Mouse (Mus musculus) c-Kit-positive CD71-positive TER-119-negative erythroid progenitor cells, embryonic 14.5 days (primary cell): ENCODE measurements at regions not wholly inside any gene's neighbourhood (a gene's known extent, or its start where the extent isn't known, plus 50 kb on each side); places are given as distances from the start of the nearest gene placed in this dataset.
"Not testable (repeated sequence)": the region's sequence is repeated elsewhere in the genome, so short reads cannot be mapped to it uniquely, and the experiment has no call there.

ENCODE experiments used
- DNase-seq: peaks from one replicate; pipeline ENCODE4 v3.0.0-alpha.2; 2013; ENCODE audit warnings: low read depth

DNA sequence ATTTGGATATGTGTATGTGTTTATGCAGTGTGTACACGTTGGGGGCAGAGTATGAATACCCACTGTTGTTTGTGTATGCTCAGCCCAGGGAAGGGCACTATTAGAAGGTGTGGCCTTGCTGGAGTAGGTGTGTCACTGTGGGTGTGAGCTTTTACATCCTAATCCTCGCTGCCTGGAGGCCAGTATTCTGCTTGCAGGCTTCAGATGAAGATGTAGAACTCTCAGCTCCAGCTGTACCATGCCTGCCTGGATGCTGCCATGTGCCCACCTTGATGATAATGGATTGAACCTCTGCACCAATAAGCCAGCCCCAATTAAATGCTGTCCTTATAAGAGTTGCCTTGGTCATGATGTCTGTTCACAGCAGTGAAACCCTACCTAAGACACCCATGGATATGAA is 155.4 kb downstream of the Enc1 start:
- DNase-seq: not testable (repeated sequence)

DNA sequence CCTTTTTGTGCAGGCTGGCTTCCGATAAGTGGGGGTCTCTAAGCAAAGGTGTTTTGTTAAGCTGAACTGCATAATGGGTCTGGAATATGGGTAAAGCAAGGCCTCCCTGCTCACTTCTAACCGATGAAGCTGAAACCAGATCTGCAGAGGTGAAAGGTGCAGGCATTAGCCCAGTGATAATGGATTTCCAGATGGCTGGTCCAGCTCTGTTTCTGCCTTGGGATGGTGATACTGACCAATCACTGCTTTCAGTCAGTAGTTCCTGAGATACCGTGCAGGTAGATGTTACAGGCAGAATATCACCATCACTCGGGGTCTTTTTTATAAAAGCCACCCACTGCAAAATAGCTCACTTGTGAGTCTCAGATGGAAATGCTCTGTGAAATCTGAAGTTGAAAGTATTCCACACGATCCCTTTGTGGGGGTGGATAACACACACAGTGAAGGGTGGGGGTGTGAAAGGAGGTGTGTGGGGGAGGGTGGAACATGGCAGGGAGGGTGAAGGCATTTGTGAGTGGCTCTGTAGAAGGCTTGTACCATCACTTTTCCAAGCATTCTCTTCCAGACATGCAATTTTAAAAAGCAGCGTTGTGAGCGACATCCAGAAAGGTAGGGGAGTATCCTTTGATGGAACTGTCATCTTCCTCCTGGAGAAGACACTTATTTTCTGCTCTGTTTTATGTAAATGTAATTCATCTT is 154.0 kb downstream of the Enc1 start:
- no peak for DNase-seq

DNA sequence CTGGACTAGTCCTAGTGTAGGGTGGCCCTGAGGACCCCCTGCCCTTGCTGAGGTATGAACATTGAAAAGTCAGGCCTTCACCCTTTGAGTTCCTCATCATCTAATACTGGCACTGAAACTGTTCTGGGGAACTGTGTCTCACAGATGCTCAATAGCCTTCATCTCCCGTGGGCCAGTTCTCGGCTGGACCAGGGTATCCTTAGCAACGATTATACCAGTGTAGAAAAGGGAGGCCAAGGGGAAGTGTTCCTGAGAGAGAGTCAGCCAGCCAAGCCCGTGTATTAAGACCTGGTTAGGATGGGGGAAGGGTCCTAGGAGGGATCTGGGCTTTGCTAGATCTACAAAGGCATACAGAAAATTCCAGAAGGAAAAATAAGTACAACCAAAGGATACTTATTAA is 153.2 kb downstream of the Enc1 start:
- DNase-seq: no peak

DNA sequence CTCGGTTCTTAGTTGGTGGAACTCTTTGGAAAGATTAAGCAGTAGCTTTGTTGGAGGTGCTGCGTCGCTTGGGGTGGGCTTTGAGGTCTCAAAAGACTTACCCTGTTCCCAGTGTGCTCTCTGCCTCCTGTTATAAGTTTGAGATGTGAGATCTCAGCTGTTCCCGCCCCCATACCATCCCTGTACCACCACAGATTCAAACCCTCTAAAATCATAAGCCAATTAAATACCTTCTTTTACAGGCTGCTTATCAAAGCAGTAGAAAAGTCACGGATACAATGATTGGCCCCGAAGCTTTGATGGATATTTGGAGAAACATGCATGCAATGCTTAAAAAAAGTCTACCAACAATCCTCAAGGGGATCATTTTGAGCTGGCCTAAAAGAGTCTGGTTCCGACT is 152.6 kb downstream of the Enc1 start:
- no peak for DNase-seq

DNA sequence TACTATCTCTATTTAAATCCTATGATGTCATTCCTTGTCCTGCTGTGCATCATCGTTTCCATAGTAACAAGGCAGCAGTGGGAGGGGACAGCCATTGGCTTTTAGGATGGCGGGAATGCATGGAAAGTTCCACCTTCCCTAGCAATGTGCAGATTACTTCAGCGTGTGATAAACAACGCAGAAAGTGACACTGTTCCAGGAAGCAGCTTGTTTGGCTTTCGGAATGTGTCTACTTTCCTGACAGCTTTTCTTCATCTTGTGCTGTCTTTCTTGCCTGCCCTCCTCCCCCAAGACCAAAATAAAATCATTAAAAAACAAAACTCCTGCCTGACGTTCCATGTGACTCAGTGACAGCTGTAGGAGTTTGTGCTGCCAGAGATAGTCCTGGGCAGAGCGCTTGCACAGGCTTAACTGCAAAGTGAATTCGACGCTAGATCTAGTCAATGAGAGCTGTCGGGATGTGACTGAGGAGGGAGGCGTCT is 149.6 kb downstream of the Enc1 start:
- no peak for DNase-seq

DNA sequence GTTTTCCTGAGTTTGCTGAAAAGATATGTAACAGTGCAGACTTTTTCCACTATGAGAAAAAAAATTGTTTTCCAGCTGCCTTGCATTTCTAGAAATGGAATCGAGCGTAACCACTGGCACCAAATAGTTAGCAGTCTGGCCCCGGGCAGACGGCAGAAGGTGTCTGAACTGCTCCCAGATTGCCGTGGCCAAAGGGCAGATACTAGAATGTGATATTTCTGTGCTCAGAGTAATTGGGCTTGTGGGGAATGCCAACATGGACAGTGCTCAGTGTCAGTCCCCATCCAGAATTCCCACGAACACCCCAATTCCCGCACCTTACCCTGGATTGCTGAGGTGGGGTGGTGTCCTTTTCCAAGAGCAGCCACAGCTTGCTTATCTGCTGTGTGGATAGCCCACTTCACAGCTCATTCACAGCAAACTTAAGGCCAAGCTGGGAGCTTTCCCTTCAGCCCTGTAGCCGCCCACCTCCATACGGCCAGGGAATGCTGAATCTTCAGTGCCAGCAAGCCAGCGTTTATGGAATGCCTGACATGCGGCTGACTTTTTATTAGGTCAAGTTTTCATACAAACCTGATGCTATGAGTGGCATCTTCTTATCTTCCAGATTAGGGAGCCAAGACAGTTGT is 148.1 kb downstream of the Enc1 start:
- no peak for DNase-seq

DNA sequence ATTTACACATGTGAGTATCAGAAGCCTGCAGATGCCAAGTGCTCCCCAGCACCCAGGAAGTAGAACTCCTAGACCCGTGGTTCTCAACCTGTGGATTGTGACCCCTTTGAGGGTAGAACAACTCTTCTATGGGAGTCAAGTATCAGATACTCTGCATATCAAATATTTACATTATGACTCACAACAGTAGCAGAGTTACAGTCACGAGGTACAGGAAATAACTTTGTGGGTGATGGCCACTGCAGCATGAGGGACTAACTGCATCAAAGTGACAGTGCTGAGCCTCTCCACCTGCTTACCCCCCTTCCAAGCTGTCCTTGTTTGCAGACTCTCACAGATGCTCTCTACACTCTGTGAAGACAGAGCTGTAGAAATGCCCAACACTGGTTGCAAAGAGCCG is 145.6 kb downstream of the Enc1 start:
- no peak for DNase-seq

DNA sequence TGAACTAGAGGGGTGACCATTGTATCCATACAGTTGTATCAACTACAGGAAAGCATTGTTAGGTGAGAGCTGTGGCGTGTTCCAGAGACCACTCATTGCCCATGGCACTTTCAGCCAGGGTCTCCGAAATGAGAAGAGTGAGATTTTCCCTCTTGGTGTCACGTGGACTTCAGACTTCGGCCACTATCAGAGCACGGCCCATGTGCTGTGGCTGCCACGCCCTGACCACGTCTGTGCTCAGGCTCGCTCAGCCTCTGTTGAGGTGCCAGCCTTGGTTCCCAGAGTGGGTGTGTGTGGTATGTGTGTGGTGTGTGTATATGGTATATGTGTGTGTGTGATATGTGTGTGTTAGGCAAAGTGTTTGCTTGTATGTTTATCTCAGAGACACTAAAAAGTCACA is 144.6 kb downstream of the Enc1 start:
- DNase-seq: no peak

DNA sequence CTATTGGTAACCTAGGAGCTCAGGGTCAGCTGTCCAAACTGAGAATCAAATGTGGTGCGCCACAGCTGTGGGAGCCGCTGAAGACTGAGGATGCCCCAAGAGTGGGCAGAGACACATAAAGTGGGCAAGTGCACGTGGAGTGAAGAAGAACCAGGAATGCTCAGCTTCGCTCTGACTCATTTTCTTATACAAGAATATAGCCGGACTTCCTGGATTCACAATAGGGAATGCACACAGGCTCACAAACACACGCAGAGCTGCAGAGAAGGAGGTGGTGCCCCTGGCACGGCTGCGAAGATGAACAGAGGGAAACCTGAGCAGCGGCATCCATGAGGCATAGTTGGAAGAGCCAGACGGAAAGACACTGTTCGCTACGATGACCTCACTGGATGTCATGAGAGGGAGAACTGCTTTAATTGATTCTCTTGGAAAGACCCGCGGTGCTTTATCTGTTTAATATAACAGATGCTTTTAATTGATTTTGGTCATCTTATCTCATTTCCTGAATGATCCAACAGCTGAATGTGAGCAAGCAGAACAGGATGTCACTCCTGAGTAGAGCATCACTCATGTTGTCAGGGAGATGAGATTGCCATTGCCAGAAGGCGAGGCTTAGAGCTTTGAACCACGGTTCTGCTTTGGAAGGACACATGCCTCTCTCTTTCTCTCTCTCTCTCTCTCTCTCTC is 143.3 kb downstream of the Enc1 start:
- no peak for DNase-seq

DNA sequence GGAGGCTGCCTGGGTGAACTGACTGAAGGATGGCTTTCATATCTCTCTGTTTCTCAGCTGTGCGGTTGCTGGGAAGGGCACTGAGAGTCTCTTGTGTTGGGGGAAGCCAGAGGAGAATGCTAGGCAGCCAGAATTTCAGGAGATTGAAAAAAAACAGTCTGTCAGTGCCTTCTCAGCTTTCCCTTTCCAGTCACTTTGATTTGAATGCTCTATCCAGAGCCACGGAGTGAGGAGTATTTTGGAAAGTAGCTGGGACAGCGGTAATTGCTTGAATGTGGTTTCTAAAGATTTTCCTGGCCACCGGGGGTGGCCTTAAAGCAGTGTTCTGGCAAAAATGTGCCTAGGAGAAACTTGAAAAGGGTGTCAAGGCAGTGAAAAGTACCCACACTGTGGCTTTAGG is 142.4 kb downstream of the Enc1 start:
- DNase-seq: no peak

DNA sequence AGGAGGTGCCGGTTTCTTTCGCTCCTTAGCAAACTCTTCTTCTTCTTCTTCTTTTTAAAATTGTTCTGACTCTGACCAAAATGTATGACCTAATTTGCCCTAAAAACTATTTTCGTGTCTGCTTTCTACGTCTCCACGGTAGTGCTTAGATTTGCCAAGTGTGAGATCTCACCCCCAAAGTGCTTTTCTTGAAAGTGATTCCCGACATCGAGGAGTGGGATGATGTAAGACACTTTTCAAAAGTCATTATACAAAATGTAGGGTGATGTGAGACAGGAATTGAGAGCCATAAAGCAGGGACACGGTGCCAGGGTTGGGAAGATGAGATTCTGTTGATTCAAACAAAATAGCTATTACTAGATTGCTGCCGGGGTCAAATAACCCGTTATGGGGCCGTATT is 139.5 kb downstream of the Enc1 start:
- no peak for DNase-seq

DNA sequence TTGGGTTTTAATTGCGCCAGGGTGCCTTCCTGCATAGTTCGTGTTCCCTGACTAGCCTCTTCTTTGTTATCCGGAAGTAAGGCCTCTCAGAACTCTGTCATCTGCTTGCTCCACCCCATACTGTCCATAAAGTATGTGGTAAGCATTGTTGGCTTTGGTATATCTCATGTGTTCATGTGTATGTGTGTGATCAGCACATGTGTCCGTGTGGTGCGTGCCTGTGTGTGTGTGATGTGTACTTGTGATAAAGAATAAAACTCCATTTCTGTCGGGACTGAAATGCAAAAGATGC is 135.3 kb downstream of the Enc1 start:
- DNase-seq: no peak

DNA sequence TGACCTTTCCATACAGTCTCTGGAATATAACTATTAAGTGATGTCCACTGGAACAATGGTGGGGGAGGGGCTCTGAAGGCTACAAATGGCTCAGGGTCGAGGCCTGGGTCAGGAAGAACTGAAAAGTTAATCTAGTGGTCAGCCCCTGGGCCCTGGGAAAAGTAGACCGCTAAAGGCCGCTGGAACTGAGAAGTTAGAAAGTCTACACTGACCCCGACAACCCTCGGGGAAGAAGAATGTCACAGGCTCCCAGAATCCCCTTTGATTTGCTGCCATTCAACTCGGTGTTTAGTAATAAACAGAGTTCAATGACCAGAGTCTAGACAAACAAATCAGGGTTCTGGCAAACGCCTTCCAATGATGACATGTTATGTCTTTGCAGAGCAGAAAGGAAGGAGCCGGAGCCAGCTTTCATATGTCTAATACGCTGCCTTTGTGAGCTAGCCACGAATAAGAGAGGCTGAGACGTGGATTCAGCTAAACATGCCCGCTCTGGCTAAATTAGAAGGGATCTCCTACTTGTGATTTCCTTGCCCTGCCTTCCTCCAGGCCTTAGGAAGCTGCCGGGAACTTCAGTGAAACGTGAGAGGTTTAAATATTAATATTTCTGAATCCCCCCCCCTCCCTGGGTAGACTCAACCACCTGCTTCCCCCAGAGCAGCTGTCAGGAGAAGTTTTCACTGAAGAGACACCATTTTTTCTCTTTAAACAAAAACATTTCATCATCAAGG is 134.8 kb downstream of the Enc1 start:
- DNase-seq: no peak

DNA sequence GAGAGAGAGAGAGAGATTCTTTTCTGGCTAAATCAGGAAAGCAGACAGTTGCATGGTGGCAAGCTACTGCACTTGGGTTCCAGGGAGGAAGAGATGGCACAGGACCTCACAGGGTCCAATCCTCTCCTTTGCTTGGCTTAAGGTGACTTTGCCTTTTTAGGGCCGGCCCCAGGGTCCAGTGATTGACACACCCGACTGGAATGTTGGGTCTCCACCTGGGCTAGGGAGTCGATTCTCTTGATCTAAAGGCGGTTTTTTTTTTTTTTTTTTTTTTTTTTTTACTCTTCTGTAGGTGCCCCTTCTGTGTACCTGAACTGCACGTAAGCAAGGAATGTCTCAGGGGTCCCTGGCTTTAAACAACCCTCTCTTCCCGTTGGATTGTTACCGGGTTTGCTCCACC is 131.4 kb downstream of the Enc1 start:
- DNase-seq: no peak

DNA sequence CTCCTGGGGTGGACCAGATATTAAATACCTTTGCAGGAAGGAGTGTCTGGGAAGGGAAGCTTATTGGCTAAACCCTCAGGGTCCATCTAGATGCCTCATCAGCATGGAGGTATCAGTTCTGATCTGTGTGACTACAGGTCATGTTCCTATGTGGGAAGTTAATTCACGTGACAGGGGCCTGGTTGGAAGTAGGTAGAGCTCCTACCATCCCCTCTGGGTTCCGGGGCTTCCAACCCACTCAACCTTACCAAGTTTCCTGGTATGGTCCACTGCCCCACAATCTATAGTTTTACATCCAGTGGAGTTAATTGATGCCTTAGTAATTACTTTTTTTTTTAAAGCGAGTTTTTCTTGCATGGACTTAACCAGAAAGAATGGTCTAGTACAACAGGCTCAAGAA is 130.3 kb downstream of the Enc1 start:
- no peak for DNase-seq

DNA sequence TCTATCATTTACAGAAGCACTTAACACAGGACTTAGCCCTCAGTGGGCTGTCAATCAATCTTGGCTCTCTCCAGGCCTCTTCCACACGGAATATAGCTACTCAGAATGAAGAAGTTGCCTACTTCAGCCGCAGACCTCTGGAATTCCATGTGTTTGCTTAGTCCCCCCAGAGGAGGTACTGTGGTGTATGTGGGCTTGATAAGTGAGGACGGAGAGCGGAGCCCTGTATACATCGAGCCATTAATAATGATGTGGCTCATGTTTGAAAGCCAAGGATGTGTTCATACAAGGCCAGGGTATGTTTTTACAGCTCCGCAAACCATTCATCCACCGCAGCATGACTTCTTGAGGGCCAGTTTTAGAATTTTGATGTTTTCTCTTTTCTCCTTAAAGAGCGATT is 125.8 kb downstream of the Enc1 start:
- no peak for DNase-seq

DNA sequence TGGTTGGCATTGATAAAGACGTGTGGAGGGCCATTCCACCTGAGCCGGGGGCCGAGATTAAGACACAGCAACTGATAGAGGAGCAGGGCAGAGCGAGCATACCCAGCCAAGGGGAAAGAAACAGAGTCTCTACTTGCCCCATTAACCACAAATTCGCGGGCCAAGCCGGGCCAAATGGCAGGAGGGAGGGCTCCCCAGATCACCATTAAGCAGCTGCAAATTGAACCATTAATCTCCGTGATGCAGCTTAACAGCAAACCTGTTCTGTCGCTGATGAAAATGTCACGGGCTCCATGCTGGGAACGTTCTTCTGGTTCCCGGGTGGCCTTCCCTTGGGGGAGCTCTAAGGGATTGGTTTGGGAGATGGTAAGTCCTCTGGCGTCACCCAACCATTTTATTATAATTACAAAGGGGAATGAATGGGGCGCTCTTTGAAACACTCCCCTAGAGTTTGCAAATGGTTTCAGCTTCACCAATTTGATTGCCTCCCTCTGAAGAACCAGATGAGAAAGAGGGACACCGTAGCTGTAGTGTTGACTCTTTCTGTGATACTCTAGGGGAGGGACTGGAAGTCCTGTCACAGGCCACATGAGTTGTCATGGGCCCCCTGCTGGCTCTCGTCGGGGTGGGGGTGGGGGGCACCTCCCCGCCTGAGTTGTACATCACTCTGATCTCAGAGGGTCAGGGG is 124.8 kb downstream of the Enc1 start:
- no peak for DNase-seq

DNA sequence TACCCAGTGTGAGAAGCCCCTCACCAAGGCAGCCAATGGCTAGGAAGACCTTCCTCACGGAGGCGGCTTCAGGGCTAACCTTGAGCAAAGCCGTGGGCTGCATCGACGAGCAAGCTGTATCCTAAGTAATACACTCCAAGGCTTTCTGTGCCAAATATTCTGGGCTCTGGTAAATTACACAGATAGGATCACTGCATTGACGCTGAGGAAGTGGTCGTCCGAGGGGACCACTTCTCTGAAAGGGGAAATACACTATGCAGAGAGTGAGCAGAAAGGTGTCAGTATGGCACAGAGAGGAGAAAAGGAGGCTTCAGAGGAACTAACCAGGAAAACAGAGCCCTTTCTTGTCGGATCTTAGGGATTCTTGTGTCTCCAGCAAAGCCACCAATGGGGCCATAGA is 124.1 kb downstream of the Enc1 start:
- DNase-seq: no peak

DNA sequence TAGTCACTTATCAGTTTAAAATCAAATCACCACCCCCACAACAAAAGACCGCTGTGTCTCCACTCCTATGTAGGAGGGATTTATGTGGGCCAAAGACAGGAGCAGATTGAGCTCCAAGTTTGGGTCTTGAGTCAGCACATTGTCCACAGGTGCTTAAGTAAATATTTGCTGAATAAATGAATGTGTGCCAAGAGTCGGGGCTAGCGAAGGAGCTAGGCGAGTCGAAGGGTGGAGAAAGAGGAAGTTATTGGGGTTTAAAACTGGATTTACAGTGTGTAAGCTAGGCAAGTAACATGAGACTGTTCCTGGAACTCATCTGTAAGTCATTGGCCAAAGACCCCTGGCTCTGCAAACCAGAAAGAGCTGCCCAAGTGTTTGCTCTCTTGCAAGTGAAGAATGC is 122.9 kb downstream of the Enc1 start:
- no peak for DNase-seq

DNA sequence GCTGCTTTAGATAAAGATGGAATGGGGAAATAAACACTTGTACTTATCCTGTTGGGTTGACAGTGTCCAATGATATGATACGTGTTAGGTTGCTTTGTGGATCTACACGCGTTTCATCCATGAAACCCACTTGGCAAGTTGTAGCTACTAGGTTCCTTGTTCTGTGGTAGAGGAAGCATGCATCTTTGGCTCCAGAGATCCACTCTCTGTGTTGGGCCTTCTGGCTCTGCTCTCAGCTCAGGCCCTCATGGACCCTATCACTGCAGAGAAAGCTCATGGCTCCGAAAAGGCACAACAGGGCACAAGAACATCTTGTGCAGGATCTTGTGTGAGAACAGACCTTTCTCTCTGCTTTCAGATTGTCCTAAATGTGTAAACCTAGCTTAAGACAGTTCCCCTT is 122.3 kb downstream of the Enc1 start:
- DNase-seq: no peak

DNA sequence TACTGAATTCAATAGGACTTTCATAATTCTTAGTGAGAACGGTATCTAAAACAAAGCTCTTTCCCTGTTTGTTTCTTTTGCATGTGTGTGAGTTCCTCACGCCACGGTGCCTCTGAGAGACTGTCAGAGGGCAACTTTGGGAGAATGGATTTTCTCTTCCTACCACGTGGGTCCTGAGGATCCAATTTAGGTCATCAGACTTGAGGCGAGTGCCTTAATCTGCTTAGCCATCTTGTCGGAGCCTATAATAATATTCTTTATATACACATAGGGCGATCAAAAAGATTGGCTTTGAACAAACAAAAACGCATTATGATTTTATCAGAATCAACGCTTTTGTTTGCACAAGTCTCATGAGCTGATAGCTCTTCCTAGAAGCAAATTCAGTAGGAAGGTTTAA is 119.6 kb downstream of the Enc1 start:
- DNase-seq: no peak

DNA sequence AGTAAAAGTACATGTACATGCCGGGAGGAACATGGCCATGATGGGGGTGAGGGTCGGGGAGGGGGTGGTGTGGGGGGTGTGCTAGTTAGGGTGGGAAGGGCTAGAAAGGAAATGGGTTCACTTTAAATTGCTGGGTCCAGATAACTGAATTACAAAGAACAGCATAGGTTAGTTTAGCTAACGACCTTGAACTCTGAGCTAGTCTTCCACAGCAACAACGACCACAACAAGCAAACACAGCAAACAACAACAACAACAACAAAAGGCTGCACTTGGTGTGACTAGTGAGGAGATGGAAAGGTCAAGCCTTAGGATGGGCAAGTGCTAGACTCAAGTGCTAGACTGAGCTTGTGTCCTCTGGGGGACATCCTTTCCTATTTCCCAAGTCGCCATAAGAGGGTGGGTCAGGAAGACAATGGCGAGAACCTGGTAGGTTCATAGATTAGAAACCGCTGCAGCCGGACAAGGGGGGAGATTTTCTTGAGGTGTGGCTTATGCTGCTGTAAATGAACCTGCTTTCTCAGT is 117.9 kb downstream of the Enc1 start:
- no peak for DNase-seq
